Mouse (Mus musculus) neutrophil, adult 5-6 weeks (primary cell): Measurements from ENCODE around the gene Ints11. TPM values are rescaled to one million over a fixed set of nuclear protein-coding genes. Genes with fewer than 3 reads are reported as not detected.

ENCODE experiments used
- ATAC-seq: fragments of 151-379, 151-347 bp; 2 replicates; pipeline ENCODE4 v1.8.0; 2017; ENCODE audit warnings: mild to moderate bottlenecking, moderate TSS enrichment; ENCODE audit not compliant: insufficient number of reproducible peaks, poor library complexity, low FRiP score, severe bottlenecking; ENCODE audit errors: extremely low read depth
- total RNA-seq: library from RNA; stranded (forward); fragments of 200-1000 nt; gene quantifications from 2 replicates; pipeline ENCODE4 v1.2.3, GENCODE M21; 2017

The Ints11 gene
- total RNA-seq, 1 experiment from 2014 or later: 25.4 TPM

- no peak for ATAC-seq
These were observed 18.8 kb downstream of the Ints11 start for GRCm38 (mm10) chr4:155888181-155888580.

- ATAC-seq: no peak
These were observed 20.0 kb downstream of the Ints11 start for GRCm38 (mm10) chr4:155889316-155889715.

- no peak for ATAC-seq
These were observed 21.7 kb downstream of the Ints11 start for GRCm38 (mm10) chr4:155891011-155891471.

DNA sequence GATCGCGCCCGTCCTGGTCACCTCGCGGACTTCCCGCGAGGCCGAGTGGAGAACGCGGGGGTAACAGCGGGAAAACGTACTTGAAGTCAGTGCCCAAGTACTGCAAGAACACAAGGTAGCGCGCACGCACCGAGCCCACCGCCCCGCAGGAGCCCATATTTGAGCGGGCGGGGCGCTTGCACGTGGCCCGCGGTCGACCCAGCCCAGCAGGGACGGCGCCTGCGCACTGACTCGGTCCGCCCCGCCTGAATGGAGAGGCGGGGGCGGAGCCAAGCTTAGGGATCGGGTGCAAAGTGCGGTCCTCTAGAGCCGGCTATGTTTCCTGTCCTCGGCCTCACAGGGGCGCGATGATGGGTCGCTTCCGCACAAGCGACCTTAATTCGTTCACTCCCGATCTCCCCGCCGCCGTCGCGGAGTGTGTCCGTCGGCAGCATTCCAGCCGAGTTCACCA, 22.2 kb downstream of the Ints11 start, which contains the start of the genes Pusl1 and Acap3:
Pusl1 (minus strand) TSS at position 231 of the 451 bp plus-strand sequence.
Acap3 (plus strand) TSS at position 272 of the 451 bp plus-strand sequence.
- peak; percentile 79 for ATAC-seq

GRCm38 (mm10) chr4:155892017-155892416, 22.7 kb downstream of the Ints11 start:
- ATAC-seq: peak; percentile 52

GRCm38 (mm10) chr4:155892438-155893211, 23.3 kb downstream of the Ints11 start:
- ATAC-seq: no peak

- no peak for ATAC-seq
These were observed 23.9 kb downstream of the Ints11 start for GRCm38 (mm10) chr4:155893212-155893690.

DNA sequence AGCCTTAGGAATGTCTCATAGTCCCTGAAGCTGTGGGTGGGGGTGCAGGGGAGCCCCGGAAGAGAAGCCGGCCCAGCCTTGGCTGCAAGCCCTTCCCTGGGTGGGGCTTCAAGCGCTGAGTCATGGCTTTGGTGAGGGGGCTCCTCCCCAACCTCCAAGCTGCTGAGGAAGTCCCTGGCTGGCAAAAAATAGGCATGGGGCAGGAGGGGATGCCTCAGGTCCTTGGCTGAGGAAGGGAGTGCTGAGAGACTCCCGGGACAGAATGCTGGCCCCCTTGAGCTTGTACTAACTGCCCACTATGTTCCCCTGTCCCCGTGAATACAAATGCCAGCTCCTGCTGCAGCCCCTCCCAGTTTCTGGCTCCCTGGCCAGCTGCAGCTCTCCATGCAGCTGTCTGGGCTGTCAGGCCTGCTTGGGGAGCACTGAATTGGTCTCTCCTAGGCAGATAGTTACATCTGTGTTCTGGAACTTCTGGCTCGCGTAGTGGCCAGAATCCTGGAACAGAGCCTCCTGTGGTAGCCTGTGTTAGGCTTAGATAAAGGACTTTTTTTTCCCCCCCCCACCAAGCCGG, 25.1 kb downstream of the Ints11 start:
- no peak for ATAC-seq

GRCm38 (mm10) chr4:155895216-155895615, 25.9 kb downstream of the Ints11 start:
- no peak for ATAC-seq

DNA sequence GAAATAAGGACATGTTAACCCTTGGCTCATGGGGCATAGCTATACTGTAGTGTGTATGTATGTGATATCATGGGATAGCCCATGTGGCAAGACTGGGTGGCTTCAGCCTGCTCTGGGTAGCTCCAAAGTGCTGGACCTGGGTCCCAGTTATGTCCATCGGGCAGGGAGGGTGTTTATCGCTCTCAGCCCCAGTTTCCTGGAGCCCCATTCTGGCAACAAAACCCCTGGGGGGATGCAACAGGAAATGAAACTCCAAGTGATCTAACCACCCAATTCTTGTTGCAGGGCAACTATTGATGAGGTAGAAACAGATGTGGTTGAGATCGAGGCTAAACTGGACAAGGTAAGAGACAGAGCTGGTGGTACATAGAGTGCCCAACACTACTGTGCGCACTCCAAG, 26.5 kb downstream of the Ints11 start:
- ATAC-seq: no peak

DNA sequence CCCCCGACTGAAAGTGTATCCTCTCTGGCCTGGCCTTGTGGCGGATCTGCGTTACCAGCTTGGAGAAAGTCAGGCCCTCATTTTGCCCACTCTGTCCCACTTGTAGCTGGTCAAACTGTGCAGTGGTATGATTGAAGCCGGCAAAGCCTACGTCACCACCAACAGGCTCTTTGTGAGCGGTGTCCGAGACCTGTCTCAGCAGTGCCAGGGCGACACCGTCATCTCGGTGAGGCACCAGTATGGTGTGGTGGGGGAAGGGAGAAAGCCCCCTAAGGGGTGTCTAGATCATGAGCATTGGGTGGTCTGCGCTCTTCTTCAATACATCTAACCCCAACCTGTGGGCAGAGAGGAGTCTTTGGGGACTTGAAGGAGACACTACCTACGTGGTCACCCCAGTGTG, 27.1 kb downstream of the Ints11 start:
- no peak for ATAC-seq

DNA sequence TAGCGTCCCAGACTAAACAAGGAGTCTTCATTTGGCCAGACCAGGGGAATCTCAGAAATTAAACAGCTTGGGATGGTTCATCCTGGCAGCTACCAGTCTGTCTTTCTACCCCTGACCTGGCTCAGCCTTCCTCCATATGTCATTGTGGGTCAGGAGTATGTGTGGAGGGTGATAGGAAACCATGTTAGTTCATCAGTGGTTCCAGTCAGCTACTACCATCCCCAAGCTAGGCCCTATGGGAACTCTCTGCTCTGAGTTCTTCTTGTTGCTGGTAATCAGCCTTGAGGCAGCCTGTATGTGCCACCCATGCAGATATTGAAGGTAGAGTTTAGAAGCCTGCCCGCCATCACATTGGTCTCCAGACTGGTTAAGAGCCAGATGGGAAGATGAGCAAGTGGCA, 29.0 kb downstream of the Ints11 start:
- ATAC-seq: no peak

DNA sequence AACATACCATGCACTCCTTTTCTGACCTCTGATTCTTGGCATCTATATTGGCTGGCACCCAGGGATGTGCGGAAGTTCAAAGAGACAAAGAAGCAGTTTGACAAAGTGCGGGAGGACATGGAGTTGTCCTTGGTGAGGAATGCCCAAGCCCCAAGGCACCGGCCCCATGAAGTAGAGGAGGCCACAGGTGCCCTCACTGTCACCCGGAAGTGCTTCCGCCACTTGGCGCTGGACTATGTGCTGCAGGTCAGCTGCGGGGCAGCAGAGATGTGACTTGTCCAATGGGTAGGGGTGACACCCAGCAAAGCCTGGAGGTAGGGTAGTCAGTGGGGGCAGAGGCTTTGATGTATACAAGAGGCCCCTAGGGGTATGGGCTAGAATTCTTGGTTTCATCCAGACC, 30.0 kb downstream of the Ints11 start:
- no peak for ATAC-seq

GRCm38 (mm10) chr4:155901205-155901604, 31.9 kb downstream of the Ints11 start:
- no peak for ATAC-seq

DNA sequence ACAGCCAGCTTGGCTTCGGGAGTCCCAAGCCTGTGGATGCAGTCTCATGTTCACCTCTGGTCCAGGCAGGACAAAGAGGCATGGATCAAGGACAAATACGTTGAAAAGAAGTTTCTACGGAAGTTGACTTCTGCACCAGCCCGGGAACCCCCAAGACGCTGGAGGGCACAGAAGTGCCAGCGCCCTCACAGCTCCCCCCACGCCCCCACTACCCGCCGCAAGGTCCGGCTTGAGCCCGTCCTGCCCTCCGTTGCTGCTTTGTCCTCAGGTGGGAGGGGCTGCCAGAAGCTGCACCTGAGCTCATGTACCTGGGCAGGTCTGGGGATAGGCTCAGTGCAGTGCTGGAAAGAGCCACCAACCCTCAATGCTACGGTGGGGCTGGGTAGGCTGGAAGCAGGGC, 33.9 kb downstream of the Ints11 start:
- no peak for ATAC-seq

- no peak for ATAC-seq
These were observed 35.2 kb downstream of the Ints11 start for GRCm38 (mm10) chr4:155904318-155905102.

DNA sequence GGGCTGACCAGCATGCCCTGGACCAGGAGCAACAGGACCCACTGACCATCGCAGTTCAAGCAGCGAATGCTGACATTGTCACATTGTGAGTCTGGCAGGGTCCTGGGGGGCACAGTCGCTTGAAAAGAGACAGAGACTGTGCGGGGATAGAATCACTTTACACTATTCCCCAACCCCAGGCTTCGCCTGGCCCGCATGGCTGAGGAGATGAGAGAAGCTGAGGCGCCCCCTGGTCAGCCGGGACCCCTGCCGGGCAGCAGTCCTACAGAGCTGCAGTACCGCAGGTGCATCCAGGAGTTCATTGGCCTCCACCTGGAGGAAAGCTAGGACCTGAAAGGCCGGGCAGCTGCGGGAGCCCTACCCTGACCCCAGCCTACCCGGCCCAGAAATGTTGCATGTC, 36.3 kb downstream of the Ints11 start:
- no peak for ATAC-seq

DNA sequence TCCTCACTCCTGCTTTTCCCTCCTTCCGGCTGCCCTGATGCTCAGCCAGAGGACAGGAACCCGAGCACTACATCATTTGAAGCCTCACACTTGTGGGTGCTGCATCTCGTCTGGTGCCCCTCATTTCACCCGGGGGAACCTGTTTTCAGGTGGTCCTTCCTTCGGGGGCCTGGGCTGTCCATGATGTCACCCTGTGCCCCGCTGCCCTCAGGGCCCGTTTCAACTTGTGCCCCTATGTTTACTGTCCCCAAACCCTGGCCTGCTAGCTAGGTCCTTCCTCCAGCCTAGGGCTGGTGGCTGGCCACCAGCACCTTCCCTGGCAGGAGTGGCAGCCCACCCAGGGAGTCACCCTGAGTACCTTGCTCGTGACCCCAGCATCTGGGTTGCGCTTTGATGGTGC, 36.8 kb downstream of the Ints11 start:
- no peak for ATAC-seq

DNA sequence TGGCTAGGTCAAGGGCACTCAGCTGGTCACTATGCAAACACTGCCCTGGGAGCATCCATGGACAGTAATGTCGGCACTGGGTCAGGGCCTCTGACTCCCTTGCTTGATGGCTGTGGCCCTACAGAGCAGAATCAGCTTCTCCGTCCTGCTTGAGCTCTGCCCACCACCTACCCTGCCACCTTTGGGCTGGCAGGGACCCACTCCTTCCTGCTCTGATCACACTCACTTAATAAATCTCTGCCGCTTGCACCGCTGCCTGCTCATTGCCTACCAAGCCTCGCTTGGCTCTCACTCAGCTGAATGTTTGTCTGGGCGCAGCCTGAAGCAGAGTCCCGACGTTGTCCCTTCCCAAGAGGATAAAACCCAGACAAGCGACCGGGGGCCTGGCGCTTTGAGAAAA, 37.7 kb downstream of the Ints11 start:
- ATAC-seq: no peak
